Mouse (Mus musculus) olfactory bulb, adult 2 months (tissue): ENCODE measurements around the gene Rala. TPM values are rescaled to one million over a fixed set of nuclear protein-coding genes. Genes with fewer than 3 reads are reported as not detected.

ENCODE experiments used
- H3K27ac ChIP-seq: fragments of 200-500 bp; 2 replicates; pipeline ENCODE4 v1.5.1; 2012; ENCODE audit warnings: low read depth, low read length; ENCODE audit not compliant: insufficient read depth
- H3K4me1 ChIP-seq: fragments of 200-500 bp; 2 replicates; pipeline ENCODE4 v1.6.1; 2012; ENCODE audit warnings: low read length; ENCODE audit not compliant: control insufficient read depth, insufficient read depth
- H3K4me3 ChIP-seq: fragments of 200-500 bp; 2 replicates; pipeline ENCODE4 v1.5.1; 2012; ENCODE audit warnings: mild to moderate bottlenecking, low read depth, low read length, moderate library complexity; ENCODE audit not compliant: insufficient read depth
- CTCF ChIP-seq: fragments of 200-500 bp; IDR thresholded peaks from 2 replicates; pipeline ENCODE4 v1.5.1; 2012; ENCODE audit warnings: low read depth, mild to moderate bottlenecking, low read length, moderate library complexity; ENCODE audit not compliant: insufficient read depth
- POLR2A ChIP-seq: fragments of 200-500 bp; IDR thresholded peaks from 2 replicates; pipeline ENCODE4 v1.6.1; 2012; ENCODE audit warnings: mild to moderate bottlenecking, low read depth, low read length, moderate library complexity; ENCODE audit not compliant: insufficient read depth
- WGBS: fragments of 180-500 bp; shearing (Covaris S2); methylation state at CpG from one replicate; pipeline ENCODE4 v1.1.7; 2018; 5-methylcytosine and 5-hydroxymethylcytosine counted together
- polyA plus RNA-seq: library from polyadenylated mRNA; stranded (reverse); fragments of >200 nt; gene quantifications from 2 replicates; pipeline ENCODE4 v1.2.4, GENCODE M21; 2012; ENCODE audit warnings: low replicate concordance; ENCODE audit not compliant: missing spikeins, insufficient read depth, insufficient read length

The Rala gene
- polyA plus RNA-seq = not detected in 2 replicates

DNA sequence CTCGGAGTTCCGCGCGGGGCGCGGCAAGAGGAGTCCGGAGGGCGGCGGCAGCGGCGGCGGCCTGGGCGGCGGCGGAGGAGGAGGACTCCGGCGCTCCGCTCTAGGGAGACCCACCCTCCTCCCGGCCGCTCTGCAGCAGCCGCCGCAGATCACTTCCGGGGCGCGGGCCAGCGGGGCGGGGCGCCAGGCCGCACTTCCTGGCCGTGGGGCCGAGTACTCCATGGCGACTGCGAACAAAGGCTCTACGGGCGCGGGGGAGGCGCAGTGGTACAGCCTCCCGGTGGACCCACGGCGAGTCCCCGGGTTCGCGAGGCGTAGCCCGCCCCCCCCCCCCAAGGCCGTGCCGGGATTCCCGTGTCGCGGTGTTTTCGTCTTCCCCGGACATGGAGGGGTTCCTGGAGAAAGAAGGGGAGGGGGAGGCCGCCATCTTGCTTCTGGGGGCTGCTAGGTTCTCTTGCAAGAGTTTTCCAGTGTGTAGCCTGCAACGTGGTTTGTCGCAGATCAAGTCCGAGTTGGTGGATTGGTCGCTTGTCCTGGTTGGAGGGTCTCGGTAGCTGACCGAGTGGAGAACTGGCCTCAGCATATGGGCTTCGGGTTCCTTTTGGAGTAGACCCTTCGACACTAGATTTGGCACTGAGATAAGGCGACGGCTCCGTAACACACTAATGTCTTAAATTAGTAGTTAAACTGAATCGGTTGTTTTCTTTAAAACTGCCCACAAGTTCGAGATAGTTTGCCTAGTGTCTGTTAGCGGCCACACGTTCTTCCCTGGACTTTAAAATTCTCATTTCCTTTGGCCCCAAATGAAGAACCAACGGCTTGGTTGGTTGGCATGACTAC, at the start of gene Rala:
Gene Rala, minus strand, starts transcription at position 162 of the 840 bp plus-strand sequence.
- peak within 1 kb of the TSS; percentile 91 for H3K27ac ChIP-seq
- TF ChIP-seq CTCF (no peak), POLR2A (peak; percentile 83)
- H3K4me3 ChIP-seq = peak within 1 kb of the TSS; percentile 89
- 7% methylated on average over 69 of the region's 69 CpGs for WGBS
- no peaks in the 10 kb centered on the region for H3K4me1 ChIP-seq

DNA sequence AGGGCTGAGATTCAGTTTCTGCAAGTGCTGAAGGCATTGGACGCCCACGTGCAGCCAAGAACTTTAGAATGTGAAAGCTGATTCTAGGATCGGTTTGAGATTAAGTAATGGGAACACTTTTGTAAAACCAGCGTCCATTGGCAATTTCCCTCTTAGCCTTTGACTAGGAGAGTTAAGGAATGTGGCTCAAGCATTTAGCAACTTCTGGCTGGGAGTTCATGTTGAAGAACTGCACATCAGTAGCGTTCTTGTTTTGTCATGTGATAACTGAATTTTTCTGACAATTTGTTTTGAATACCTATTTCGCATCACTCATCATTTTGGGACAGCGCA, 49.4 kb upstream of the Rala start:
- TF ChIP-seq POLR2A (no peak), CTCF (no peak)
- no peak overlapping the region for H3K27ac ChIP-seq
- H3K4me1 ChIP-seq = no peaks in the 10 kb centered on the region
- H3K4me3 ChIP-seq = peak overlapping the region; percentile 75
- WGBS = 29% methylated on average over 7 of the region's 7 CpGs

DNA sequence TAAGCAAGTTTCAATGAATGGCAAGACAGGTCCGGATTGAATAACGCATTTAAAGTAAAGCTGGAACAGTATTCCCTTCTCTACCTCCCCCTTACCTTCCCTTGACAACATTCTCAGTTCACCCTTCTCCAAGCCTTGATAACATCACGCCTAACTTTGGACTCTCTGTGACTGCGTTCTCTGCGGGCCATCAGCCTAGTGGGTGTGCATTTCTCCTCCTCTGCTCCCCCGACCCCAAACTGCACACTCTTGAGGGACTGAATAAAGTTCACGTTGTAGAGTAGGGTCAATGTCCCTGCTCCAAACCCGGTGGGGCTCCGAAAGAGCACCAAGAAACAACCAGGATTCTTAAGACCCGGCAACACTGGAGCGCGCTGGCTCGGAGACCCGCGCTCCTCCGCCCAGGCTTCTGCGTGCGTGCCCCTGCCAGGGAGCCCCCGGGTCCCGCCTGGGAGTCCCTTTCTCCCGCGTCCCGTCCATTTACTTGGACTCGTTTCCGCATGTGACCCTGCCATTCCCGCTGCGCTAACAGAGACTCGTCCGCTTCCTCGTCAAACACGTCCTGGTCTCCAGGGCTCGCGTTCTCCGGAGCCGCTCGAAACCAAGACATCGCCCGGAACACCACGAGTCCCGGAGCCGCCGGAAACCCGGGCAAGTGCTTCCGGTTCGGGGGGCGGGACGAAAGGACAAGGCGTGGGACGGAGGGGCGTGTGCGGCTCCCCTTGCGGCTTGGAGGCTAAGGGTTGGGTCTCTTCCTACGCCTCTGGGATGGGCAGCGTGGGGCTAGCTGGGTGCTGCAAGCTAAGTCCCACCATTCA, 48.9 kb upstream of the Rala start, which contains the start of gene Yae1d1:
Gene Yae1d1, minus strand, starts transcription at position 653 of the 818 bp plus-strand sequence.
- under 1% methylated on average over 54 of the region's 54 CpGs for WGBS
- TF ChIP-seq POLR2A (peak; percentile 63), CTCF (no peak)
- Histone ChIP-seq H3K4me1 (no peaks in the 10 kb centered on the region), H3K27ac (peak within 1 kb of the TSS; percentile 34; the same call in 1 of the 2 replicates), H3K4me3 (peak within 1 kb of the TSS; percentile 75)

DNA sequence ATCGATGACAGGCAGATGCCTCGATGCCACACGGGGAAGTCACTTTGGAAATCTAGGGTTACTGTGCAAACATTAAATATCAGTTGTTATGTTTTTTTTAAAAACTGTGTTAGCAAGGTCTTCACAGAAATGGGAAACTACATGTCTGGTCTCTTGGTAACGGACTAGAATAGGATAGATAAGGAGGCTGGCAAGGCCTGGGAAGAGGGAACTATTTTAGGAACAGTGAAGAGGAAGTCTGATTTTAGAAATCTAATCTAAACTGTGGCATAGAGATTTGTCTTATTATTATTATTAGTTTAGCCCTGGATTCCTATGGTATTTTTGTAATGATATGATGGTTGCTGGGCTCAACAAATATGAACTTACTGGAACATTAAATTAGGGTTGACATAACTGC, 48.0 kb upstream of the Rala start:
- Histone ChIP-seq H3K4me3 (no peak overlapping the region), H3K27ac (no peak overlapping the region), H3K4me1 (no peaks in the 10 kb centered on the region)
- TF ChIP-seq CTCF = no peak
- TF ChIP-seq POLR2A = no peak
- 60% methylated on average over 4 of the region's 4 CpGs for WGBS

DNA sequence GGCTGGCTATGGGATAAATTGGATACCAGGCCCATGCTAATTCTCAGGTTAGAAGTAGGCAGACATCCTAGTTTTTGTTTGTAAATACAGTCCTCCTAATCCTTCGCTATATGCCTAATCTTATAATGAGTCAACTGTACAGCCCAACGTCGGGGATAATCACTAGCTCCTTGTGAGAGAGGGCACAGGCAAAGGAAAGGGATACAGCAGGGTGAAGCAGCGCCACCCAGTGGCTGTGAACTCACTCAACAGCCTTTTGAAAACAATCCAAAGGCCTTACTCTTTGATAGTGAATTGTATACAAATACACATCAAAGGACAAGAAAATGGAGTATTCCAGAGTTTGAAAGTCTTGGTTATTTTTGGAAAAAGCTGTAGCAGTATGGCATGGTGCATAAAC, 39.2 kb upstream of the Rala start:
- H3K4me1 ChIP-seq = no peaks in the 10 kb centered on the region
- 10% methylated on average over 4 of the region's 4 CpGs for WGBS

DNA sequence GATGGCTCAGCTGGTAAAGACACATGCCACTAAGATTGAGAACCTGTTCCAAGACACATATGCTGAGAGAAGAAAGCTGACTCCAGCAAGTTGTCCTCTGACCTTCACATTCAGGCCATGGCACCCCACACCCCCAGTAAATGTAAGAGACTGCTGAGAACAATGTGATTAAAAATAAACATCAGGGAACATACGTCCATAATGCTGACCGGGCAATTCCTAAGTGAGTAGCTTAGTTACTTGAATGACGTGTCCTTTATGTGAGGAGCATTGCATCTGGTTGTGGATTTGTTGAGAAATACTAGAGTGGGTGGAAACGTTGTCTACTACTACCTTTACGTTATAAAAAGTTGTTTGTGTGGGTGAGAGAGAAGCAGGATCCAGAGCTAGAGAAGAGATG, 38.6 kb upstream of the Rala start:
- WGBS = 76% methylated on average over 5 of the region's 5 CpGs
- Histone ChIP-seq H3K4me1 (no peaks in the 10 kb centered on the region), H3K4me3 (no peak overlapping the region), H3K27ac (no peak overlapping the region)
- TF ChIP-seq CTCF = no peak
- TF ChIP-seq POLR2A = no peak

More for the DNA sequence above, 39.2 kb upstream of the Rala start:
- H3K4me3 ChIP-seq = no peak overlapping the region
- no peak overlapping the region for H3K27ac ChIP-seq
- peak; percentile 62; the same call in 1 of the 2 replicates for TF ChIP-seq CTCF
- TF ChIP-seq POLR2A = no peak

DNA sequence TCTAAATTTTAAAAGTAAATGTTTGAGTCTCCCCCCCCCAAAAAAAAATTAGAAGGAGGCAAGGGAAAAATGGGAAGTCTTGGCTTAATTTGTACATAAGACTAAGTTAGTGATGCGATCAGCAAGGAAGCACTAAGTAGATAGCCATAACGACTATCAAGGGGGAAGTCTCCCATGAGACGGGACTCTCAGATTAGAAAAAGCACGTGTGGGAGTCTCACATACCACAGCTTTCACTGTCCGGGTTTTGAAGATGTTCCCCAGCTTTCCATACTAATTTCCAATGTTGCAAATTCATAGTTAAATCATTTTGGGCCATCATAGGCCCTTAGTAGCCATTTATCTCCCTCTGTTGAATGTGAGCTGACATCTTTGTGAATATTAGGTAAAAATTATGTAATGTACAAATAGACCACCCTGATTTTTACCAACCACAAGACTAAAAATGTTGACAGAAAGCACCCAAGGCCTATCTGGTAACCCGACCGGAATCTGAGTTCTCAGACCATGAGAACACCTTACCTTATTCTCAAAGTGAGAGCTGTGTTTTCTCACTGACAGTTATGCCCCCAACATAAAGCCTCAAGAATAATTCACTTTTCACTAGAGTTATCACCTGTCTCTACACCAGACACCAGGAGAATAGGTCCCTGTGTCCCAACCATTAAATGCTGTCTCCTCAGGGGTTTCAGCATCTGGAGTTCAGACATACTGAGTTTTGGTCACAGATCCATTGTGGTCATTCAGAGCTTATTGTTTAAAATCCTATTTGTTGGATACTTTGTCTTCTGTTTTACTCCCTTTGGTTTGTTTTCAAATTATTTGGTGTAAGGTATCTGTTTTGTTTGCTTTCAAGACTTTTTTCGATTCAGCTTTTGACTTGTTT, 33.1 kb upstream of the Rala start:
- no peak overlapping the region for H3K27ac ChIP-seq
- no peak for TF ChIP-seq POLR2A
- no peak for TF ChIP-seq CTCF
- no peak overlapping the region for H3K4me3 ChIP-seq
- 84% methylated on average over 8 of the region's 8 CpGs for WGBS
- H3K4me1 ChIP-seq = no peaks in the 10 kb centered on the region

DNA sequence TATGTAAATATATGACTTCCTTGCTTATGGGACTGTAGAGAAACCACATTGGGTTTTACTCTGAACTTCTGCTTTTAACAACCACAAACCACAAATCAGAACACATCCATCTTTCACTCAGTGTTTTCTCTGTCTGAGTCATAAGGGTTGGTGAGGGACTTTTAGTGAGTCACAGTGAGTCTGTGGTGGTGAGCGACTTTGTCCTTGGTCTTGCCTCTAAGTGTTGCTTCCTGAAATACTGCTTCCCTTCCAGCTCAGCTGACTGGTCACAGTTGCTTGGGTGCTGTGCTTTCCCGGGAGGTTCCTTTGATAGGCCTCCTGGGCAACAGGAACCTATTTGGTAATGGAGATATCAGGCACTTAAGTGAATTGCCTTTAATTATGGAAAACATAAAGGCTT, 31.9 kb upstream of the Rala start:
- no peak for TF ChIP-seq CTCF
- no peak for TF ChIP-seq POLR2A
- Histone ChIP-seq H3K4me1 (no peaks in the 10 kb centered on the region), H3K27ac (no peak overlapping the region), H3K4me3 (no peak overlapping the region)
- 38% methylated on average over 2 of the region's 2 CpGs for WGBS

DNA sequence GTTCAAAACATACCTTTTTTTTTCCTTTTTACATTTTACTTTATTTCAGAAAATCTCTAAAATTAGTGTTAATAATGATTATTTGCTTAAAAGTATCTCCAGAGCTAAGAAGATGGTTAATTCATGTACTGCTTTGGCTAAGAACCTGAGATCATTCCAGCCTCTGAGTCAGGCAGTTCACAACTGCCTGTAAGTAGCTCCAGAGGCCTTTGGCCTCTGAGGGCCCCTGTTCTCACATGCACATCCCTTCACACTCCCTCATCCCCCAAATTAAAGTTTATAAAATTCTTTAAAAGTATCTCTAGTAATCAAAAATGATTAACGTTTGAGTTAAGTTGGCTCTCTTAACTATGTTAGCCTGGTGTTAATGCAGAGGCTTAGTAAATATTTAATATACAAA, 31.4 kb upstream of the Rala start:
- no peak overlapping the region for H3K27ac ChIP-seq
- H3K4me3 ChIP-seq = no peak overlapping the region
- no peak for TF ChIP-seq CTCF
- TF ChIP-seq POLR2A = no peak
- WGBS = 92% methylated on average over 1 of the region's 1 CpGs
- no peaks in the 10 kb centered on the region for H3K4me1 ChIP-seq
